Mouse (Mus musculus): ENCODE measurements at regions not wholly inside any gene's neighbourhood (a gene's known extent, or its start where the extent isn't known, plus 50 kb on each side); places are given as distances from the start of the nearest gene placed in this dataset.
A peak's percentile ranks its signal among the peaks of the same experiment; 100 is the strongest.

DNA sequence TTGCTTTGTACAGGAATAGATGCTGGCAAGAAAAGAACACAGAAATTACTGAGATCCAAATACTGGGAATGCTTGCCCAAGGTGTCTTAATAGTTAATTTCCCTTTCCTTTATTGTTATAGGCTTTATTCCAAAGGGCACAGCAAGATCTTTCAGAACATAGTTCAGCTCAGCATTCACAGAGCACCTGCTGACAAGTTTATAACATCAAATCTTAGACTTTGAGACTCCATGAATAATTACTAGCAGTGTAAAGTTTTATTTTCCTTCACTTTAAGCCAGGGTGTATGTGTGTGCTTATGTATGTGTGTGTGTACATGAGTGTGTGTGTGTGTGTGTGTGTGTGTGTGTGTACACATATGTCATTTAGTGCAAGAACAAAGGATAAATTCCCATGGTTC, 999.8 kb upstream of the Crim1 start:
- no peak for DNase-seq (ENCODE audit: extremely low spot score in 1 of 2, low spot score in 1 of 2)

DNA sequence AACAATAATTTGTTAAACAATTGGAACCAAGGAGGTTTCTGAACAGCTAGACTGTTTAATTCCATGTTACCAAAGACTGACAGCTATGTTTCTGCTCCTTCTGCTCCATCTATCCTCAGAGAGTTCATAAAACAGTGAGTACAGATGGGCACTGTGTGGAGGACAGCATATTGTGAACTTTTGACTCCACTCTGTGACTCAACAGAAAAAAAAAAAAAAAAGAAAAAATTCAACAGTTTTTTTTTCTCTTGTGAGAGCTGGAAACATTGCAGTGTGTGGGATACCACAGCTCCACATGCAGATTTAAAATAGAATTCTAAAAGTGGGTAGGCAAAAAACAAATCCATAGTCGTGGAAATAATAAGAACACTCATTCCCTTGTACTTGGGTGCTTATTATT, 999.4 kb upstream of the Crim1 start:
- DNase-seq (ENCODE audit: extremely low spot score in 1 of 2, low spot score in 1 of 2): peak in 1 of 2 experiments; percentile 9

DNA sequence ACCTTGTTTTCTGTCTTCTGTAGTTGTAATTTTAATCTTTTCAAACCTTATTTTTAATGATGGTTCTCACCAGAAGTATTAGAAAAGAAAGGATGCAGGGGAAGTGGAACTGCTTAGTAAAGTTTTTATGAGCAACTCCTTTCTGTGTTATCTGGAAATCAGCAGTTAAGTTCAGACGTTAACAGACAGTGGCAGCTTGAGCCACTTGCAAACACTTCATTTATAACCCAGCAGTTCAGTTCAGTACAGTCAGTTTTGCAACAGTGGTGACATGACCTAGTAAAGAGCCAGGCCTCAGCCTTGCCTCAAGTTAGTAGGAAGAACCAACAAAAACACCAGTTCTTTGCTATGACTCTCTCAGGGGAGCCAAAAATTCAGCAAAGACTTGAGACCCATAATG, 989.1 kb upstream of the Crim1 start:
- no peak for DNase-seq (ENCODE audit: extremely low spot score in 1 of 2, low spot score in 1 of 2)

DNA sequence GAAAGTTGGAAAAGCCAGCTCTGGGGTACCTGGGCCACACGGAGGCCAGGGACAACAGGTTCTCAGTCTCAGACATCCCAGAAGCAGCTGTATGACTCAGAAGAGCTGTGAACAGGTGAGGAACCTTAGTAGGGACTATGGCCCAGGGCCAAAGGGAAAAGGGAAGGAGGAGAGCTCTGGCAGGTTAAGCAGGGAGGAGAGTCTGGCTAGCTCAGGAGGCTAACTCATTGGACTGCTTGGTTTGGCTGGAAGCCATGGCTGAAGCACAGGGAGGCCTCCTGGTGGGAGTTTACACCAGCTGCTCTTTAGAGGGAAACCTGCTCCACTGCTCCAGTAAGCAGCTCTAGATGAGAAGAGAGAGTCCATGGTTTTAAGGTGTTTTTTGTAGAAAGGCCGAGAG, 955.0 kb upstream of the Crim1 start:
- DNase-seq (ENCODE audit: extremely low spot score in 1 of 2, low spot score in 1 of 2): no peak
